Mouse (Mus musculus) colon, adult 2 months (tissue): ENCODE measurements around the gene Emsy. TPM values are rescaled to one million over a fixed set of nuclear protein-coding genes. Genes with fewer than 3 reads are reported as not detected.

Experiments
- polyA plus RNA-seq: library from polyadenylated mRNA; depleted of rRNA; stranded (reverse); fragments of >200 nt; gene quantifications from 2 replicates; pipeline ENCODE4 v1.2.3, GENCODE M21; 2012; rRNA removed

Gene Emsy
- 12.2 and 12.6 TPM in 2 replicates for polyA plus RNA-seq

DNA sequence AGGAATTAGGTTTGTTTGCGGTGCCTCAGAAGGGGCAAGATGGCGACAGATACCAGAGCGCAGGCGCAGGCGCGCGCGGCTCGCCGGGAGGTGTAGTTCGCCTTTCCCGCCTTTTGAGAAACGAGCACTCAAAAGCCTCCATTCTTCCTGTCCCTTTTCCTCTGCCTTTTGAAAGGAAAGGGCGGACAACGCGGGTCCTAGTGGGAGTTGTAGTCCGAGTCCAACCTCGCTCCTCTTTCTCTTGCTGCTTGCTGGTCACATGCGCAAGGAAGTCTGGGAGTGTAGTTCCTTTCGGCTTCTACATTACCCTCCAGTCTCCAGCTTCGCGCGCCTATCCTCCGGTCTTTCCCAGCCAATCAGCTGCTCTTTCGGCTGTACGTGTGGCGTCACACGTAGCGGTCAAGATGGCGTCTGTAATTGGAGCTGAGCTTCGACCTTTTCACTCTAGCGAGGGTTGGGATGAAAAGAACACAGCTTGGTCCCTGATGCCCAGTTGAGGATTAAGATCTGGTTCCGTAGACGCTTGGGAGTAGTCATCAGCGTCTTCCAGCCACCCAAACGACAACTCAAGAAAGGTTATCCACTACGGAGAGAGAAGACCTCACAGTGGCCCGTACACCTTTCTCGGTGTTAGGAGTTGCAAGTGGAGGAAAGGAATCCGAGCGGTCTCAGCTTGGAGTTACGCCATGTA is at the start of gene Emsy:
TSS of gene Emsy (minus strand) at position 253 of the 691 bp plus-strand sequence.

DNA sequence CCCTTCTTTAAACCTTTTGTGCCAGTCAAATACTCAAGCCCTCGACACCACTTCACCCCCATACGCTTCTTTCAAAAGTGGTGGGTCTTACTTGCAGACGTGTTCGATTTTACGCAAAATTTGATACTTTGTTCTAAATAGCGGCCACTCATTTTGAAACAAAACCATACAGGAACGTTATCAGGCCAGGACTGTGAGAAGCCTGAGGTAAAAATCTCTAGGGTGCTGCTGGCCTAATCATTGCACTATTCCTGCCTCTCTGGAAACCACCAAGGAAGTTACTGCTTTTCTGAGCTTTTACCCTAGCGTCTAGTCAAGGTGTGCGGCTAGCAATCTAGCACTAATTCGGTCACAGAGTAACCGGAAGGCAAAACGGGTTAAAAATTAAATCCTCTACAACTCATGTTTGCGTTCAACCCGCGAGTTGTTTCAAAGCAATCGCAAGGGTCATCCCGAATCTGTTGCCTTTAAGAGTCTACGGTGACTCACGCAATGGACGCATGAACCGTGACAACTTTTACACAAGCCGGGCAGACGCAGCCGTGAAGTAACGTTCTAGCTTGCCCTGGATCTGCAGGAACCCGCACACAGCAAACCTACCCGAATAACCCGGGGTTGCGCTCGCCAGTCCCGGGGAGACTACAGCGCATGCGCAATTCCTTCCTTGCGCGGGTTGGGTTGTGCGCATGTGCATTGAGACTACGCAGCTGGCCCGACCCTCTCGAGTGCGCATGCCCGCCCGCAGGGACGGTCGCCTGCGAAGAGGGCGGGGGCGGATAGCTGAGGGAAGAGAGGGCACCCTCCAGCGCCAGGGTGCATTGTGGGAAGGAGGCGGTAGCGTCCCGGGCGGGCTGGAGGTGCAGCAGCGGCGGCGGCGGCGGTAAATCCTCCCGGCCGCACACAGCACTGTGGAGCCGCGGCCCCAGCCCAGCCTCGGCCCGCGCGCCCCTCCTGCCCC is 46.0 kb upstream of the Emsy start, which contains the start of gene Thap12:
TSS of gene Thap12 (plus strand) at position 821 of the 958 bp plus-strand sequence.

Other genes starting within 250 kb of the Emsy start
- gene Gucy2d, start 216.4 kb downstream of the Emsy start, polyA plus RNA-seq, result 0.13 TPM in 1 of 2 replicates, not detected in the other
- gene Lrrc32, start 167.5 kb downstream of the Emsy start, polyA plus RNA-seq, result 15.4 and 15.7 TPM in 2 replicates
- 5.4 and 10.5 TPM in 2 replicates for gene Thap12, start 46.3 kb upstream of the Emsy start, polyA plus RNA-seq
- 7.2 and 8.7 TPM in 2 replicates for gene Wnt11, start 178.3 kb upstream of the Emsy start, polyA plus RNA-seq